Mouse (Mus musculus) thymus, postnatal 10 days (tissue): ENCODE results near the gene Kcng3.

Source experiments
- DNase-seq, 2 experiments: peaks; one replicate each; pipeline ENCODE4 v3.0.0; 2021; ENCODE audit warnings: low spot score in 2 of 2

The Kcng3 gene

GRCm38 (mm10) chr17:83630787-83631678, 662 bp downstream of the Kcng3 start:
- DNase-seq: peak; percentile 19 to 42

- no peak for DNase-seq
Measured at GRCm38 (mm10) chr17:83613907-83614306, 17.8 kb downstream of the Kcng3 start.

- no peak for DNase-seq
Measured at GRCm38 (mm10) chr17:83609532-83609931, 22.2 kb downstream of the Kcng3 start.

GRCm38 (mm10) chr17:83600976-83601375, 30.7 kb downstream of the Kcng3 start:
- DNase-seq: no peak

- no peak for DNase-seq
Measured at GRCm38 (mm10) chr17:83595966-83596365, 35.7 kb downstream of the Kcng3 start.

GRCm38 (mm10) chr17:83594526-83594925, 37.2 kb downstream of the Kcng3 start:
- DNase-seq: no peak

GRCm38 (mm10) chr17:83593396-83593795, 38.3 kb downstream of the Kcng3 start:
- no peak for DNase-seq

GRCm38 (mm10) chr17:83588663-83589341, 42.9 kb downstream of the Kcng3 start:
- DNase-seq: no peak

GRCm38 (mm10) chr17:83587731-83588130, 44.0 kb downstream of the Kcng3 start:
- DNase-seq: no peak

GRCm38 (mm10) chr17:83582585-83582984, 49.1 kb downstream of the Kcng3 start:
- no peak for DNase-seq

GRCm38 (mm10) chr17:83580734-83581133, 51.0 kb downstream of the Kcng3 start:
- DNase-seq: no peak

- no peak for DNase-seq
Measured at GRCm38 (mm10) chr17:83576810-83577371, 54.8 kb downstream of the Kcng3 start.

- DNase-seq: no peak
Measured at GRCm38 (mm10) chr17:83574615-83575014, 57.1 kb downstream of the Kcng3 start.

GRCm38 (mm10) chr17:83573128-83573527, 58.6 kb downstream of the Kcng3 start:
- no peak for DNase-seq

GRCm38 (mm10) chr17:83572366-83572765, 59.3 kb downstream of the Kcng3 start:
- DNase-seq: no peak

GRCm38 (mm10) chr17:83567375-83567774, 64.3 kb downstream of the Kcng3 start:
- DNase-seq: no peak

- no peak for DNase-seq
Measured at GRCm38 (mm10) chr17:83565506-83565905, 66.2 kb downstream of the Kcng3 start.

- DNase-seq: no peak
Measured at GRCm38 (mm10) chr17:83564119-83564820, 67.4 kb downstream of the Kcng3 start.

- DNase-seq: peak; percentile 29 to 73
Measured at GRCm38 (mm10) chr17:83563703-83564111, 68.0 kb downstream of the Kcng3 start.

GRCm38 (mm10) chr17:83562153-83563010, 69.3 kb downstream of the Kcng3 start:
- DNase-seq: no peak

- peak; percentile 53 to 64 for DNase-seq
Measured at GRCm38 (mm10) chr17:83559081-83559480, 72.6 kb downstream of the Kcng3 start.
